Mouse (Mus musculus): ENCODE measurements around the gene Mgll.

- TF ChIP-seq POLR2A (IDR thresholded peaks at IDR 0.05; ENCODE audit: insufficient read depth, low read depth, low read length) (no peak), CTCF (IDR thresholded peaks at IDR 0.05) (no peak), EP300 (IDR thresholded peaks at IDR 0.05; ENCODE audit: insufficient read depth, low read depth, low read length) (no peak)
These were observed 45.5 kb downstream of the Mgll start for GRCm38 (mm10) chr6:88769723-88770122.
